Mouse (Mus musculus) ovary, postnatal 14 days (tissue): ENCODE measurements at regions not wholly inside any gene's neighbourhood (a gene's known extent, or its start where the extent isn't known, plus 50 kb on each side); places are given as distances from the start of the nearest gene placed in this dataset.
A peak's percentile ranks its signal among the peaks of the same experiment; 100 is the strongest.

Experiments
- DNase-seq: peaks from one replicate; pipeline ENCODE4 v3.0.0; 2022; ENCODE audit warnings: low spot score

- DNase-seq = no peak
Observed at GRCm38 (mm10) chr7:145043455-145044149, 103.9 kb upstream of the Ccnd1 start.

- DNase-seq = no peak
Observed at GRCm38 (mm10) chr7:145040871-145041270, 101.1 kb upstream of the Ccnd1 start.

GRCm38 (mm10) chr7:145034385-145034784 lies 94.7 kb upstream of the Ccnd1 start:
- no peak for DNase-seq

GRCm38 (mm10) chr7:145031275-145031674 lies 91.5 kb upstream of the Ccnd1 start:
- no peak for DNase-seq

- peak; percentile 45 for DNase-seq
Observed at GRCm38 (mm10) chr7:145030635-145031141, 91.0 kb upstream of the Ccnd1 start.

GRCm38 (mm10) chr7:145029622-145030021 lies 89.9 kb upstream of the Ccnd1 start:
- no peak for DNase-seq

GRCm38 (mm10) chr7:145029124-145029523 lies 89.4 kb upstream of the Ccnd1 start:
- DNase-seq = no peak

GRCm38 (mm10) chr7:145027061-145027460 lies 87.3 kb upstream of the Ccnd1 start:
- no peak for DNase-seq

GRCm38 (mm10) chr7:145026014-145026285 lies 86.2 kb upstream of the Ccnd1 start:
- DNase-seq = no peak

GRCm38 (mm10) chr7:145025186-145026013 lies 85.7 kb upstream of the Ccnd1 start:
- DNase-seq = no peak

- no peak for DNase-seq
Observed at GRCm38 (mm10) chr7:145024651-145025050, 84.9 kb upstream of the Ccnd1 start.

- no peak for DNase-seq
Observed at GRCm38 (mm10) chr7:145019137-145019536, 79.4 kb upstream of the Ccnd1 start.

- no peak for DNase-seq
Observed at GRCm38 (mm10) chr7:145018149-145018548, 78.4 kb upstream of the Ccnd1 start.

- DNase-seq = no peak
Observed at GRCm38 (mm10) chr7:145015463-145016085, 75.8 kb upstream of the Ccnd1 start.

GRCm38 (mm10) chr7:145010757-145011156 lies 71.0 kb upstream of the Ccnd1 start:
- no peak for DNase-seq

GRCm38 (mm10) chr7:145010004-145010403 lies 70.3 kb upstream of the Ccnd1 start:
- no peak for DNase-seq

GRCm38 (mm10) chr7:145008662-145009333 lies 69.1 kb upstream of the Ccnd1 start:
- no peak for DNase-seq

- DNase-seq = no peak
Observed at GRCm38 (mm10) chr7:145007216-145007615, 67.5 kb upstream of the Ccnd1 start.

- DNase-seq = no peak
Observed at GRCm38 (mm10) chr7:145001503-145002084, 61.9 kb upstream of the Ccnd1 start.

- no peak for DNase-seq
Observed at GRCm38 (mm10) chr7:144999741-145000140, 60.0 kb upstream of the Ccnd1 start.

- DNase-seq = no peak
Observed at GRCm38 (mm10) chr7:144996847-144997246, 57.1 kb upstream of the Ccnd1 start.

GRCm38 (mm10) chr7:144994229-144994628 lies 54.5 kb upstream of the Ccnd1 start:
- DNase-seq = no peak
